Mouse (Mus musculus): ENCODE measurements around the gene Sipa1l3. TPM values are rescaled to one million over a fixed set of nuclear protein-coding genes. Genes with fewer than 3 reads are reported as not detected.

The Sipa1l3 gene
- polyA plus RNA-seq, 1 experiment from 2014 or later, result 4.5 TPM

DNA sequence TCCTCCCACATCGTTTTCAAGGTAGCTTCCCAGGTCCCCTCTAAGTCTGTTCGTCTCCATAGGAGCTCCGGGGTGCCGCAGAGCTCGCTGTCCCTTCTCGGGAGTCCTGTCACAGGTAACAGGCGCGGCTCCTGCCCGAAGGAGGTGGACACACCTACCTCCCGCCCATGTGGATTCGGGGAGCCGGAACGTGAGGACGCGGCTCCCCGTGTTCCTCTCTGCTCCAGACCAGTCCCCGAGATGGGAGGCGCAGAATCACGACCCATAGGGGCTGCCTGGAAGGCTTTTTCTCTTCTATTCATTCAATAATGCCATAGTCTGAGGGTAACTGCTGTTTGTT is 740 bp upstream of the Sipa1l3 start:
- Histone ChIP-seq H3K27ac (replicated peaks; ENCODE audit: low read depth, low read length) (no peak overlapping the region), H3K4me1 (ENCODE audit: control insufficient read depth, insufficient read depth, low read length) (no peaks in the 10 kb centered on the region), H3K9me3 (replicated peaks; ENCODE audit: control insufficient read depth, low read length) (no peaks in the 10 kb centered on the region), H3K27me3 (ENCODE audit: control insufficient read depth, insufficient read depth, low read length) (no peaks in the 10 kb centered on the region), H3K4me2 (ENCODE audit: low read depth, low read length) (peak overlapping the region; percentile 59), H3K36me3 (replicated peaks; ENCODE audit: control insufficient read depth, insufficient read depth, low read depth, low read length) (no peaks in the 10 kb centered on the region), H3K4me3 (ENCODE audit: low read depth, low read length) (peak overlapping the region; percentile 83), H3K9ac (replicated peaks; ENCODE audit: low read length) (peak overlapping the region; percentile 56)
- ATAC-seq (replicated peaks; ENCODE audit: insufficient number of reproducible peaks, low FRiP score, low TSS enrichment, low read depth) (peak; percentile 6; the same call in 1 of the 2 replicates), DNase-seq (ENCODE audit: low spot score) (no peak)
- under 1% methylated on average over 19 of the region's 19 CpGs for WGBS

DNA sequence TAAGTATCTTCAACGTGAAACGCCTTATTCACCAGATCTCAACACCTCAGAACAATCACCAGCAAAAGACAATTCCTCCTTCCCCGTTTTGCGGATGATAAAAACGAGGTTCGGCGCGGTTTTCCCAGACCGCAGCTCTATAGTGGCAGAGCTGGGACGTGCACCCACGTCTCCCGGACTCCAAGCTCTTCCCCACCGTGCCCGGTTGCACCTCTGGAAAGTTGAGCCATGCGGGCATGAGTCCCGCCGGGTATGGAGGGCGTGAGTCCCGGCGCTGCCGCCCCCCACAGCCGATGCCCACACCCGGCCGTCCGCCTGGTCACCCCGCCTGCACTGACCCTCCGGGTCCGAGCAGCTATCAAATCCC is 404 bp downstream of the Sipa1l3 start:
- under 1% methylated on average over 28 of the region's 28 CpGs for WGBS
- Histone ChIP-seq H3K4me2 (ENCODE audit: low read depth, low read length) (peak overlapping the region; percentile 59), H3K4me3 (ENCODE audit: low read depth, low read length) (peak overlapping the region; percentile 83), H3K9me3 (replicated peaks; ENCODE audit: control insufficient read depth, low read length) (no peaks in the 10 kb centered on the region), H3K9ac (replicated peaks; ENCODE audit: low read length) (peak overlapping the region; percentile 81), H3K27me3 (ENCODE audit: control insufficient read depth, insufficient read depth, low read length) (no peaks in the 10 kb centered on the region), H3K36me3 (replicated peaks; ENCODE audit: control insufficient read depth, insufficient read depth, low read depth, low read length) (no peaks in the 10 kb centered on the region), H3K4me1 (ENCODE audit: control insufficient read depth, insufficient read depth, low read length) (no peaks in the 10 kb centered on the region), H3K27ac (replicated peaks; ENCODE audit: low read depth, low read length) (no peak overlapping the region)
- ATAC-seq (replicated peaks; ENCODE audit: insufficient number of reproducible peaks, low FRiP score, low TSS enrichment, low read depth) (no peak; the same call in 1 of the 2 replicates), DNase-seq (ENCODE audit: low spot score) (no peak)

DNA sequence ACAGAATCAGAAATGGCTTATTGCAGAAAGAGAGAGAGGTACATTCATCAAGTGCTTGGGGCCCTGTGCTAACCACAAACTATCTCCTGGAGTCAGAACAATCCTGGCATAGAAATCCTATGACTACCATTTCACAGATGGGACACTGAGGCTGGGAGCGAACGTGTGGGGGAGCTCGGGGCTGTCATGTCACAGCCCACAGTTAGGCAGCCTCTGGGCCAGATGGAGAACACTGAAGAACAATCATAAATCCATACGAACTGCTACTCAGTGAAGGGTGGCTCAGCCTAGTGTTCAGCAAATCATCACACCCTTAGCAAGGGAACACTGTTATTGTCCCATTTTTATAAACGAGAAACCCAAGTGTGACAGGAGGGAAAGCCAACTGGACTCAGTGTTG is 1.3 kb downstream of the Sipa1l3 start:
- Histone ChIP-seq H3K36me3 (replicated peaks; ENCODE audit: control insufficient read depth, insufficient read depth, low read depth, low read length) (no peaks in the 10 kb centered on the region), H3K27ac (replicated peaks; ENCODE audit: low read depth, low read length) (no peak overlapping the region), H3K4me1 (ENCODE audit: control insufficient read depth, insufficient read depth, low read length) (no peaks in the 10 kb centered on the region), H3K27me3 (ENCODE audit: control insufficient read depth, insufficient read depth, low read length) (no peaks in the 10 kb centered on the region), H3K9me3 (replicated peaks; ENCODE audit: control insufficient read depth, low read length) (no peaks in the 10 kb centered on the region), H3K4me3 (ENCODE audit: low read depth, low read length) (no peak overlapping the region; the same call in 1 of the 2 replicates), H3K4me2 (ENCODE audit: low read depth, low read length) (0 out of 2 replicates have a peak overlapping the region, but pooled peaks have one; percentile 59), H3K9ac (replicated peaks; ENCODE audit: low read length) (no peak overlapping the region)
- DNase-seq (ENCODE audit: low spot score) (no peak), ATAC-seq (replicated peaks; ENCODE audit: insufficient number of reproducible peaks, low FRiP score, low TSS enrichment, low read depth) (no peak)
- 70% methylated on average over 5 of the region's 5 CpGs for WGBS

DNA sequence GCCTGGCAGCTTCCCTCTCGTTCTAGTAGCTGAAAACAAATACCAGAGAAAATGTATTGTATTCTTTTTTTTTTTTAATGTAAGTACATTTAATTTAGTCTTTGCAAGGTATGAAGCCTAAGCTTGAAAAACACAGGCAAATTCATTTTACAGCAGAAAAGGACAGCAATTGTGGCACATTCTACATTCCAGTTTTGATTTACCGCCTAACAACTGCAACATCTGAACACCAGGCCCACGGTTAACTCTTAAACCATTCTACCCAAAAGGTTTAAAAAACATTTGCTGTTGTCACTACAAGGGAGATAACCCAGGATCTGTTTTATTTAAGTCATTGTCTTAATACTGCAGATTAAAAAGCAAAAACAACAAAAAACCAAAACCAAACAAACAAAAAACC is 2.8 kb downstream of the Sipa1l3 start:
- Histone ChIP-seq H3K36me3 (replicated peaks; ENCODE audit: control insufficient read depth, insufficient read depth, low read depth, low read length) (no peaks in the 10 kb centered on the region), H3K4me3 (ENCODE audit: low read depth, low read length) (no peak overlapping the region), H3K27me3 (ENCODE audit: control insufficient read depth, insufficient read depth, low read length) (no peaks in the 10 kb centered on the region), H3K4me2 (ENCODE audit: low read depth, low read length) (no peak overlapping the region), H3K4me1 (ENCODE audit: control insufficient read depth, insufficient read depth, low read length) (peaks cover 5% of the 10 kb centered on the region; the same call in 1 of the 2 replicates), H3K9ac (replicated peaks; ENCODE audit: low read length) (no peak overlapping the region), H3K9me3 (replicated peaks; ENCODE audit: control insufficient read depth, low read length) (no peaks in the 10 kb centered on the region), H3K27ac (replicated peaks; ENCODE audit: low read depth, low read length) (no peak overlapping the region)
- no peak for ATAC-seq (replicated peaks; ENCODE audit: insufficient number of reproducible peaks, low FRiP score, low TSS enrichment, low read depth)
- 83% methylated on average over 3 of the region's 3 CpGs for WGBS
- DNase-seq (ENCODE audit: low spot score), result no peak

DNA sequence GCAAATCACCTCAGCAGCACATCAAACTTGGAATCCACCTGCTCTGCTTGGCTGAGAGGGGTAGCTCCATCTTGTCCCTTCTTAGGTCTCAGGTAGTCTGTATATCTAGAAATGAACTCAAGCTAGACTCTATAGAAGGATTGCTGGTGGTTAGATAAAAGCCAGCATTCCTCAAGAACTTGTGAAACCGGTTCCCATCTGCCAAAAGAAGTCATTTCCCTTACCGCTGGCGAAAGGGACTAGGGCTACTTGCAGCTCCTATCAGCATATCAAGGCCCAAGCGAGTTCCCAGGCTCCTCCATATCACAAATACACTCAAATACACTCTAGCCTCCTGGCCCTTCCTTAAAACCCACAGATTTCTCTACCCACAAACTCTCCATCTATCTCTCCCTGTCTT is 5.7 kb downstream of the Sipa1l3 start:
- no peak for ATAC-seq (replicated peaks; ENCODE audit: insufficient number of reproducible peaks, low FRiP score, low TSS enrichment, low read depth)
- no peak overlapping the region for H3K27ac ChIP-seq (replicated peaks; ENCODE audit: low read depth, low read length)
- DNase-seq (ENCODE audit: low spot score), result peak; percentile 47
- WGBS, result 61% methylated on average over 4 of the region's 4 CpGs
- H3K27me3 ChIP-seq (ENCODE audit: control insufficient read depth, insufficient read depth, low read length), result no peaks in the 10 kb centered on the region
- no peaks in the 10 kb centered on the region for H3K36me3 ChIP-seq (replicated peaks; ENCODE audit: control insufficient read depth, insufficient read depth, low read depth, low read length)
- peaks cover 8% of the 10 kb centered on the region for H3K4me1 ChIP-seq (ENCODE audit: control insufficient read depth, insufficient read depth, low read length)
- H3K9ac ChIP-seq (replicated peaks; ENCODE audit: low read length), result no peak overlapping the region
- no peaks in the 10 kb centered on the region for H3K9me3 ChIP-seq (replicated peaks; ENCODE audit: control insufficient read depth, low read length)
- H3K4me3 ChIP-seq (ENCODE audit: low read depth, low read length), result no peak overlapping the region
- H3K4me2 ChIP-seq (ENCODE audit: low read depth, low read length), result no peak overlapping the region

DNA sequence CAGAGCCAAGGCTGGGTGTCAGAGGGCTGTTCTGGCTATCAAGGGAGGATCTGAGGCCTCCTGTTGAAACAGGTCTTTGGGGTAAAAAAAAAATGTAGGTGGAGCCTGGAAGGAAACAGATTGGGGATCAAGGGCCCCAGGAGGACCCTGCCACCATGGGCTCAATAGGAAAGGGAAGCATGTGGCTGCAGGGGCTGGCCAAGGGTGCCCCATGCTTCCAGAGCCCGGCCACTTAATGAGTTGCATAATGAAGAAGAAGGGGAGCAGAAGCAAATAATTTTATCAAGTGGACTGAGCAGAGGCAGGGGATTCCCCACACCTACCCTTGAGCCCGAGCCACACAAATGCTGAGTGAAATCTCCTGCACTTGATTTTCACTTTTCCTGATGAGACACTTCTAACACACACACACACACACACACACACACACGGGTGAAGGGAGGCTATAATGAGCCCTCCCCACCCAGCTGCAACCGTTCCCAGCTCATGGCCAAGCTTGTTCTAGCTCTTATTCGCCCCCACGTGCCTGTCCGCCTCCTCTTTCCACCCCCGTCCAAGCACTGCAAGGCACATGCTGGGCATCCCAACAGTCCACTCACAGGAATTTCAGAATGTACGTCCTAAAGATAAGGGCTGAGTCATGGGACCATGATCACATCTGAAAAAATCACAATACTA is 6.7 kb downstream of the Sipa1l3 start:
- Histone ChIP-seq H3K4me2 (ENCODE audit: low read depth, low read length) (no peak overlapping the region), H3K9ac (replicated peaks; ENCODE audit: low read length) (no peak overlapping the region), H3K27ac (replicated peaks; ENCODE audit: low read depth, low read length) (no peak overlapping the region), H3K27me3 (ENCODE audit: control insufficient read depth, insufficient read depth, low read length) (no peaks in the 10 kb centered on the region), H3K36me3 (replicated peaks; ENCODE audit: control insufficient read depth, insufficient read depth, low read depth, low read length) (no peaks in the 10 kb centered on the region), H3K4me1 (ENCODE audit: control insufficient read depth, insufficient read depth, low read length) (peaks cover 8% of the 10 kb centered on the region), H3K4me3 (ENCODE audit: low read depth, low read length) (no peak overlapping the region), H3K9me3 (replicated peaks; ENCODE audit: control insufficient read depth, low read length) (no peaks in the 10 kb centered on the region)
- WGBS, result 63% methylated on average over 9 of the region's 9 CpGs
- no peak for ATAC-seq (replicated peaks; ENCODE audit: insufficient number of reproducible peaks, low FRiP score, low TSS enrichment, low read depth)
- DNase-seq (ENCODE audit: low spot score), result no peak

DNA sequence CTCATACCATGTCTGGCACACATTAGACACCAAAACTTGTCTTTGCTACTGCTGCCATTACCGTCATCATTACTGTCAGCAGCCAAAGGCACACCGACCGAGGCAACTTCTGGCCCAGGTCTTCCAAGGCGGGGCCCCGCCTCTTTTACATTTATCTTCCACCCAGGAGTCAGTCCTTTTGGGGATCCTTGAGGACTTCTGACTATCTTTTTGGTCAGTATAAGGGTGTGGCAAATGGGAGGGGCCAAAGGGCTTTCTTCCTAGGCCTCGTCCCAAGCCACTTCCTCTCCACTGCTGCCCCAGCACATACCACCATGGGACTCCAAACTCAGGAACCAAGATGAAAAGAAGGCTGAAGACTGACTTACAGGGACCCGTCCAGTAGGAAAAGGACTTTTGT is 9.9 kb downstream of the Sipa1l3 start:
- no peak overlapping the region for H3K4me2 ChIP-seq (ENCODE audit: low read depth, low read length)
- no peak overlapping the region for H3K4me3 ChIP-seq (ENCODE audit: low read depth, low read length)
- H3K4me1 ChIP-seq (ENCODE audit: control insufficient read depth, insufficient read depth, low read length), result peaks cover 10% of the 10 kb centered on the region
- DNase-seq (ENCODE audit: low spot score), result no peak
- no peak for ATAC-seq (replicated peaks; ENCODE audit: insufficient number of reproducible peaks, low FRiP score, low TSS enrichment, low read depth)
- WGBS, result 84% methylated on average over 7 of the region's 7 CpGs
- no peaks in the 10 kb centered on the region for H3K9me3 ChIP-seq (replicated peaks; ENCODE audit: control insufficient read depth, low read length)
- no peaks in the 10 kb centered on the region for H3K27me3 ChIP-seq (ENCODE audit: control insufficient read depth, insufficient read depth, low read length)
- H3K9ac ChIP-seq (replicated peaks; ENCODE audit: low read length), result no peak overlapping the region
- no peaks in the 10 kb centered on the region for H3K36me3 ChIP-seq (replicated peaks; ENCODE audit: control insufficient read depth, insufficient read depth, low read depth, low read length)
- no peak overlapping the region for H3K27ac ChIP-seq (replicated peaks; ENCODE audit: low read depth, low read length)

DNA sequence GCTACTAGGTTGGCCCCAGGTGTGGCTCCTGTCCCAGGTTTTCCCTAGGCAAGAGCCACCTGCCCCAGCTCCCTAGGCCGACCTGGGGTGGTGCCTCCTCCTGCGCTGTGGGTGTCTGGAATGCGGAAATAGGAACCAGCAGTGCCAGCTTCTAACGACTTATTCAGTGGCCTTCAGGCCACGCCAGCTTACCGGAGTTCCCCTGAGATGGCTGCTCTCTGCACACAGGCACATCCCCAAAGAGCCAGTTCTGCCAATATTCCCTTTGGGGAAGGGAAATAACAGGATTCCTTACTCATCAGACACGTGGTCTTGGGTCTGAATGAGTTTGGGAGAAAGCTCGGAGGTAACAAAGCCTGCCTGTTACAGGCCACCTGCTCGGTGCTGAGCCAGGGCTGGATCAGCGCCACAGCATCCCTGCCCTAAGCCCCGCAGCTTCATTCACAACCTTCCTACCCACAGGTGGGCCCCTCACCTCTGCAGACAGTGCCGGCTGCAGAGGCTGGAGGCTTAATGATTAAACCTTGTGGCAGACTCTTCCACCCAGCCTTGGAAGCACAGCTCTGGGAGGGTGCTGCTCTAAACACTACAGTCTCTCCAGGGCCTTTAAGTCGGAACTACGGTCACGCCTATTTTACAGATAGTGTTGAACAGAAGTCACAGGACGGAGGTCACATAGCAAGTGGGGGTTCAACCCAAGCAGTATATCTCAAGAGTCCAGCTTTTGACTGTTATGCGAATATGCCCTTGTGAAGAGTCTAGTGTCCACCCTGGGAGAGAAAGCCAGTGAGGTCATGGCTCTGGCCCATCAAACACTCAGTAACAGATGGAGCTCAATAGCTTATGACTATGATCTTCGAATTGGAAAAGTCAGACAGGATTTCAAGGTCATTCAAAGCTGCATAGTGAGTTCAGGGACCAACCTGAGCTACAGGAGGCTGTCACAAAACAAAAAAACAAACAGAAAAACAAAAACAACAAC is 12.8 kb downstream of the Sipa1l3 start:
- no peaks in the 10 kb centered on the region for H3K27me3 ChIP-seq (ENCODE audit: control insufficient read depth, insufficient read depth, low read length)
- no peak overlapping the region for H3K4me2 ChIP-seq (ENCODE audit: low read depth, low read length)
- H3K9me3 ChIP-seq (replicated peaks; ENCODE audit: control insufficient read depth, low read length), result no peaks in the 10 kb centered on the region
- H3K27ac ChIP-seq (replicated peaks; ENCODE audit: low read depth, low read length), result no peak overlapping the region; the same call in 1 of the 2 replicates
- H3K4me3 ChIP-seq (ENCODE audit: low read depth, low read length), result no peak overlapping the region
- no peaks in the 10 kb centered on the region for H3K36me3 ChIP-seq (replicated peaks; ENCODE audit: control insufficient read depth, insufficient read depth, low read depth, low read length)
- DNase-seq (ENCODE audit: low spot score) (no peak), ATAC-seq (replicated peaks; ENCODE audit: insufficient number of reproducible peaks, low FRiP score, low TSS enrichment, low read depth) (peak; percentile 79)
- WGBS, result 28% methylated on average over 18 of the region's 18 CpGs
- no peak overlapping the region for H3K9ac ChIP-seq (replicated peaks; ENCODE audit: low read length)
- peaks cover 5% of the 10 kb centered on the region for H3K4me1 ChIP-seq (ENCODE audit: control insufficient read depth, insufficient read depth, low read length)
